Mouse (Mus musculus): ENCODE data around the gene Myo6. TPM values are rescaled to one million over a fixed set of nuclear protein-coding genes. Genes with fewer than 3 reads are reported as not detected.

The Myo6 gene
- polyA plus RNA-seq, 1 experiment = 0.11 TPM

- H3K27me3 ChIP-seq (ENCODE audit: control insufficient read depth) = no peaks in the 10 kb centered on the region
- no peaks in the 10 kb centered on the region for H3K4me1 ChIP-seq (ENCODE audit: control insufficient read depth)
- no peaks in the 10 kb centered on the region for H3K9me3 ChIP-seq (ENCODE audit: control insufficient read depth, low read length)
- no peak for TF ChIP-seq TAL1 (IDR thresholded peaks at IDR 0.05; ENCODE audit: low read length)
- no peak for TF ChIP-seq GATA1 (IDR thresholded peaks at IDR 0.05; ENCODE audit: low read length)
- no peaks in the 10 kb centered on the region for H3K36me3 ChIP-seq (ENCODE audit: control insufficient read depth)
- H3K4me3 ChIP-seq (replicated peaks) = no peak overlapping the region
These were observed 167.3 kb downstream of the Myo6 start for GRCm38 (mm10) chr9:80332153-80332552.

DNA sequence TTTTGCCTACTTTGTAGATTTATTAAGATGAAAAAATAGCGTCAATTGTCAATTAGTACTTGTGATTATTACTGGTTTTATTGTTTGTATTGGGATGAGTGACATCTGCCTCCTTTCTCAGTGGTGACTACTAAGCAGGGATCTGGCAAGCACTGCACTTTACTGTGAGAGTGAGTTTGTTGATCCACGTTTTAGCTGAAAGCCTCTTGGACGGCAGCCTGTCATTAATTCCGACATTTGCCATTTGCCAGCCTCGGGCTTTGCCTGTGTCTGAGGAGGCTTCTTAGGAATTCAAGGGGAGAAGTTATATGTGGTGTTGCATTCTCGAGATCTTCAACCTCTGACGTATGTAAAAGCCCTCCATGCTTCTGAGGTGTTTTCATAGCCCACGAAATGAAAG lies 168.6 kb downstream of the Myo6 start:
- Histone ChIP-seq H3K36me3 (ENCODE audit: control insufficient read depth) (no peaks in the 10 kb centered on the region), H3K27me3 (ENCODE audit: control insufficient read depth) (no peaks in the 10 kb centered on the region), H3K9me3 (ENCODE audit: control insufficient read depth, low read length) (no peaks in the 10 kb centered on the region), H3K4me3 (replicated peaks) (no peak overlapping the region), H3K4me1 (ENCODE audit: control insufficient read depth) (no peaks in the 10 kb centered on the region)
- TF ChIP-seq TAL1 (IDR thresholded peaks at IDR 0.05; ENCODE audit: low read length) = no peak
- TF ChIP-seq GATA1 (IDR thresholded peaks at IDR 0.05; ENCODE audit: low read length) = no peak

DNA sequence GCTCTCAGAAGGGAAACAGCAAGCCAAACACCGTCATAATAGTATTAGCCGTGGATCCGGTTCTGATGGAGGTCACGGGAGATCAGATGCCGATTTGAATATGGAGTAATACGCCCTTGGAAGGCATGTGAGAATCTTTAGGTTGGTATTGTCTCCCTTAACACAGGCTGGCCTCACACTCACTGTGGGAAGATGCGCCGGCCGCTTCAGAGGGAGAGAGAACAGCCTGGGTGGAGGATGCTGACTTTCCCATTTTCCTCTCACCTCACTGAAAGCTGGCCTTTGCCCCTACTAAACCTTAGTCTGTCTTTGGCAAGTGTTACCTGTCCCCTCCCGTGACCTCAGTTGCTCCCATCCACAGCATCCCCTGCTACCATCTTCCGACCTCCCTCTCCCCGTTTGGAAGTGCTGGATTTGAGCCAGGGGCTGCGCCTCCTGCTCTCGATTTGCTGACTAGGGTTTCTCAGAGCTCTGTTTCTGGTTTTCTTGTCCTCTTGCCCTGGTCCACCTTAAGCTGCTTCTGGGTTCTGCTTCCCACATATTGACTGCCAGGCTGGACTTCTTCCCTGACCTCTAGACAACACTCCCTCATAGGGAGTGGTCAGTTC lies 169.3 kb downstream of the Myo6 start:
- TF ChIP-seq TAL1 (IDR thresholded peaks at IDR 0.05; ENCODE audit: low read length) = no peak
- H3K27me3 ChIP-seq (ENCODE audit: control insufficient read depth) = no peaks in the 10 kb centered on the region
- no peaks in the 10 kb centered on the region for H3K4me1 ChIP-seq (ENCODE audit: control insufficient read depth)
- H3K36me3 ChIP-seq (ENCODE audit: control insufficient read depth) = no peaks in the 10 kb centered on the region
- H3K4me3 ChIP-seq (replicated peaks) = no peak overlapping the region
- H3K9me3 ChIP-seq (ENCODE audit: control insufficient read depth, low read length) = no peaks in the 10 kb centered on the region

GRCm38 (mm10) chr9:80335660-80336357 lies 171.0 kb downstream of the Myo6 start:
- Histone ChIP-seq H3K27me3 (ENCODE audit: control insufficient read depth) (no peaks in the 10 kb centered on the region), H3K9me3 (ENCODE audit: control insufficient read depth, low read length) (no peaks in the 10 kb centered on the region; the same call in 1 of the 2 replicates), H3K4me3 (replicated peaks) (no peak overlapping the region), H3K36me3 (ENCODE audit: control insufficient read depth) (no peaks in the 10 kb centered on the region), H3K4me1 (ENCODE audit: control insufficient read depth) (no peaks in the 10 kb centered on the region)
- TF ChIP-seq TAL1 (IDR thresholded peaks at IDR 0.05; ENCODE audit: low read length) (no peak), GATA1 (IDR thresholded peaks at IDR 0.05; ENCODE audit: low read length) (no peak)

GRCm38 (mm10) chr9:80338026-80338425 lies 173.2 kb downstream of the Myo6 start:
- Histone ChIP-seq H3K4me3 (replicated peaks) (no peak overlapping the region), H3K4me1 (ENCODE audit: control insufficient read depth) (no peaks in the 10 kb centered on the region), H3K9me3 (ENCODE audit: control insufficient read depth, low read length) (no peaks in the 10 kb centered on the region; the same call in 1 of the 2 replicates), H3K36me3 (ENCODE audit: control insufficient read depth) (no peaks in the 10 kb centered on the region), H3K27me3 (ENCODE audit: control insufficient read depth) (no peaks in the 10 kb centered on the region)
- no peak for TF ChIP-seq GATA1 (IDR thresholded peaks at IDR 0.05; ENCODE audit: low read length)
- no peak for TF ChIP-seq TAL1 (IDR thresholded peaks at IDR 0.05; ENCODE audit: low read length)

- TF ChIP-seq TAL1 (IDR thresholded peaks at IDR 0.05; ENCODE audit: low read length) (no peak), GATA1 (IDR thresholded peaks at IDR 0.05; ENCODE audit: low read length) (no peak)
- H3K36me3 ChIP-seq (ENCODE audit: control insufficient read depth) = no peaks in the 10 kb centered on the region
- no peaks in the 10 kb centered on the region for H3K4me1 ChIP-seq (ENCODE audit: control insufficient read depth)
- H3K4me3 ChIP-seq (replicated peaks) = no peak overlapping the region
- no peaks in the 10 kb centered on the region for H3K27me3 ChIP-seq (ENCODE audit: control insufficient read depth)
- peaks cover 2% of the 10 kb centered on the region for H3K9me3 ChIP-seq (ENCODE audit: control insufficient read depth, low read length)
These were observed 176.1 kb downstream of the Myo6 start for GRCm38 (mm10) chr9:80340927-80341326.

GRCm38 (mm10) chr9:80341756-80342155 lies 176.9 kb downstream of the Myo6 start:
- TF ChIP-seq TAL1 (IDR thresholded peaks at IDR 0.05; ENCODE audit: low read length) (no peak), GATA1 (IDR thresholded peaks at IDR 0.05; ENCODE audit: low read length) (no peak)

DNA sequence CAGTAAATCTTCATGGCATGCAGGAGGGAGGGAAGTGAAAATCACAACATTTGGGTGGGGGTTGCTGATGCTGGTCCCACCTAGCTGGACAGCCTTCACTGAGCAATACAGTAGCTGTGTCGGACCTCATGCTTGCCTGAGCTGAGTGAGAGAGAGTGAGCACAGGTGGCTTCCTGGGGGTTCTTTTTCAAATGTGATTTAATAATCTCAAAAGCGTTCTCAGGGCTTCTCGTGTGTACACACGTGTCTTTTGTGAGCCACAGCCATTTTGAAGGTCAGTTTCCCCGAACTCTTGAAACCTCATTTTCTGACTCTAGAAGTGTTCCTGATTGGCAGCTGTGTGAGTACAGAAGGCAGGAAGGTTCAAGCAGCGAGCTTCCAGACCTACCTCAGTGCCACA lies 177.7 kb downstream of the Myo6 start:
- H3K36me3 ChIP-seq (ENCODE audit: control insufficient read depth) = no peaks in the 10 kb centered on the region
- no peaks in the 10 kb centered on the region for H3K4me1 ChIP-seq (ENCODE audit: control insufficient read depth)
- peaks cover 2% of the 10 kb centered on the region for H3K9me3 ChIP-seq (ENCODE audit: control insufficient read depth, low read length)
- H3K27me3 ChIP-seq (ENCODE audit: control insufficient read depth) = no peaks in the 10 kb centered on the region
- H3K4me3 ChIP-seq (replicated peaks) = no peak overlapping the region
- no peak for TF ChIP-seq GATA1 (IDR thresholded peaks at IDR 0.05; ENCODE audit: low read length)
- TF ChIP-seq TAL1 (IDR thresholded peaks at IDR 0.05; ENCODE audit: low read length) = no peak

More at GRCm38 (mm10) chr9:80341756-80342155, 176.9 kb downstream of the Myo6 start:
- H3K27me3 ChIP-seq (ENCODE audit: control insufficient read depth) = no peaks in the 10 kb centered on the region
- peaks cover 2% of the 10 kb centered on the region for H3K9me3 ChIP-seq (ENCODE audit: control insufficient read depth, low read length)
- H3K4me1 ChIP-seq (ENCODE audit: control insufficient read depth) = no peaks in the 10 kb centered on the region
- no peak overlapping the region for H3K4me3 ChIP-seq (replicated peaks)
- no peaks in the 10 kb centered on the region for H3K36me3 ChIP-seq (ENCODE audit: control insufficient read depth)

DNA sequence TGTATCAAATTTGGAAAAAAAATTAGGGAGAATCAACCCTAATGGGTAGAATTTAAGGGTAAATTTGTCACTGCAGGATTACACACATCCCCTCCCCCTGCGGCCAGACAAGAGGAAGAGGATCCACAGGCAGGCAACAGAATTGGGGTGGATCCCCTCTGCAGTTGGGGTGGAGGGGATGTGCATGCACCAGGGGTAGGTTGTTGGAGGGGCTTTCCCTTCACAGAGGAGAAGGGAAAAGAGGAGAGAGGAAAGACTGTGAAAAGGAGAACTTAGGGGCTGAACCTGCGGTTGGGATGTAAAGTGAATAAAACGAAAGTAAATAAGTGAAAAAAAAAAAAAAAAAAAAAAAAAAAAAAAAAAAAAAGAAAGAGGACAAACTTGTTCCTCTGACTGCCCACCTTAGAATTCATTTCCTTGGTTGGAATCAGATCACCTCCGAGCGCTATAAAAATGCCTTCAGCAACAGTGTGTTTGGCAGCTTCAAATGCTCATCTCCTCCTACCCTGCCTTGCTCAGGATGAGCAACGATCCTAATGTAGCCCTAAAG lies 179.7 kb downstream of the Myo6 start:
- no peak overlapping the region for H3K4me3 ChIP-seq (replicated peaks)
- no peaks in the 10 kb centered on the region for H3K27me3 ChIP-seq (ENCODE audit: control insufficient read depth)
- H3K4me1 ChIP-seq (ENCODE audit: control insufficient read depth) = no peaks in the 10 kb centered on the region
- TF ChIP-seq GATA1 (IDR thresholded peaks at IDR 0.05; ENCODE audit: low read length) (no peak), TAL1 (IDR thresholded peaks at IDR 0.05; ENCODE audit: low read length) (no peak)
- H3K9me3 ChIP-seq (ENCODE audit: control insufficient read depth, low read length) = peaks cover 2% of the 10 kb centered on the region
- no peaks in the 10 kb centered on the region for H3K36me3 ChIP-seq (ENCODE audit: control insufficient read depth)

Data from erythroblast, embryonic 14.5 days (primary cell).